Mouse (Mus musculus) liver, embryonic 14.5 days (tissue): ENCODE data around the gene Sult1e1. TPM values are rescaled to one million over a fixed set of nuclear protein-coding genes. Genes with fewer than 3 reads are reported as not detected.

Source experiments
- ATAC-seq: fragments of 200-750 bp; cut with Nextera tagmentation; 2 replicates; pipeline ENCODE4 v1.8.0; 2017; ENCODE audit warnings: moderate number of reproducible peaks, mild to moderate bottlenecking, moderate library complexity; ENCODE audit not compliant: insufficient read depth
- DNase-seq, 3 experiments: peaks; one replicate each; pipeline ENCODE4 v3.0.0-alpha.2; 2012 to 2013; ENCODE audit warnings: low read depth in 3 of 3, low spot score in 3 of 3
- H3K27ac ChIP-seq: fragments of 300-500 bp; sonication (generic); 2 replicates; pipeline ENCODE4 v1.5.1; 2014; ENCODE audit warnings: moderate library complexity, mild to moderate bottlenecking, control low read depth, inconsistent platforms
- H3K27me3 ChIP-seq: fragments of 300-500 bp; sonication (generic); 2 replicates; pipeline ENCODE4 v1.6.1; 2014; ENCODE audit warnings: mild to moderate bottlenecking, low read length, moderate library complexity; ENCODE audit not compliant: control insufficient read depth, insufficient read depth
- H3K36me3 ChIP-seq: fragments of 300-500 bp; sonication (generic); replicated peaks from 2 replicates; pipeline ENCODE4 v1.6.1; 2014; ENCODE audit warnings: low read depth; ENCODE audit not compliant: control insufficient read depth, insufficient read depth
- H3K4me1 ChIP-seq, 2 experiments: fragments of 200-500 bp in 1 of 2; fragments of 300-500 bp in 1 of 2; sonication (generic) in 1 of 2; replicated peaks; 2 replicates each; pipeline ENCODE4 v1.6.1; 2012 to 2014; ENCODE audit warnings: antibody characterized with exemption in 1 of 2, inconsistent platforms in 1 of 2, low read length in 1 of 2; ENCODE audit not compliant: control insufficient read depth in 2 of 2, insufficient read depth in 2 of 2
- H3K4me2 ChIP-seq: fragments of 300-500 bp; sonication (generic); 2 replicates; pipeline ENCODE4 v1.6.1; 2014; ENCODE audit warnings: low read depth, mild to moderate bottlenecking, control low read depth, moderate library complexity
- H3K4me3 ChIP-seq, 2 experiments: fragments of 200-500 bp in 1 of 2; fragments of 300-500 bp in 1 of 2; sonication (generic) in 1 of 2; 2 replicates each; pipeline ENCODE4 v1.5.1; 2012 to 2014; ENCODE audit warnings: low read depth in 2 of 2, low read length in 2 of 2, mild to moderate bottlenecking in 2 of 2, control low read depth in 1 of 2, inconsistent platforms in 1 of 2, moderate library complexity in 1 of 2; ENCODE audit not compliant: insufficient read depth in 1 of 2
- H3K9ac ChIP-seq: fragments of 300-500 bp; sonication (generic); replicated peaks from 2 replicates; pipeline ENCODE4 v1.6.1; 2014; ENCODE audit warnings: mild to moderate bottlenecking, control low read depth, moderate library complexity
- H3K9me3 ChIP-seq: fragments of 300-500 bp; sonication (generic); 2 replicates; pipeline ENCODE4 v1.6.1; 2016; ENCODE audit warnings: low read length, mixed read lengths; ENCODE audit not compliant: control insufficient read depth
- CTCF ChIP-seq: IDR thresholded peaks from 2 replicates; pipeline ENCODE4 v1.5.1; 2016; ENCODE audit warnings: antibody characterized with exemption, low read depth, control low read depth
- EP300 ChIP-seq: IDR thresholded peaks from 2 replicates; pipeline ENCODE4 v1.6.1; 2016; ENCODE audit warnings: antibody characterized with exemption, low read depth
- WGBS: fragments of 180-500 bp; shearing (Covaris S2); extraction: QIAGEN DNeasy Blood & Tissue Kit; methylation state at CpG from one replicate; pipeline ENCODE4 v1.1.7; 2014; ENCODE audit not compliant: insufficient replicate concordance; 5-methylcytosine and 5-hydroxymethylcytosine counted together
- polyA plus RNA-seq, 2 experiments: library from polyadenylated mRNA; depleted of rRNA in 1 of 2; stranded (reverse) in 1 of 2; unstranded in 1 of 2; fragments of >200 nt; fragmentation: Nextera tagmentation in 1 of 2; extraction: Ambion mirVana in 1 of 2; gene quantifications; 2 replicates each; pipeline versions ENCODE4 v1.2.1 to v1.2.3; 2012 to 2014

Gene Sult1e1
- polyA plus RNA-seq, 2 experiments, result not detected

DNA sequence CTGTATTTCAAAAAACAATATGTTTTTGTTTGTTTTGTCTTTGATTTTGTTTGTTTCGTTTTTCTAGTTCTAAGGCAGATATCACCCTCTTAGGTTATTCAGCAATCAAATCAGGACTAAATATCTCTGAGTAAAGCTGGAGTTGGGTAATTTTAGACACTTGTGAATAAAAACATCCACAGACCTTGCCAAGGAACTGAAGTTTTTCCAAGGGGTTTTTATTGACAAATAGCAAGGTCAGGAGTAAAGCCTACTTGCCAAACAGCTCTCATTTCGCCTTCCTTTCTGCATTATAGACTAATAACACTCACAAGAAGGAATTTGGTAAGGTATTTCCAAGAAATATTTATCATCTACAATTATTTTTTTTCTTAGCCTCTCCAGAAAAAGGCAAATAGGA is 6.5 kb upstream of the Sult1e1 start:
- Histone ChIP-seq H3K9me3 (no peaks in the 10 kb centered on the region), H3K27me3 (no peaks in the 10 kb centered on the region), H3K9ac (no peak overlapping the region), H3K27ac (no peak overlapping the region), H3K4me2 (no peak overlapping the region), H3K4me1 (no peaks in the 10 kb centered on the region), H3K36me3 (no peaks in the 10 kb centered on the region), H3K4me3 (no peak overlapping the region)
- WGBS, result 41% methylated on average over 2 of the region's 2 CpGs
- no peak for TF ChIP-seq CTCF
- TF ChIP-seq EP300, result no peak
- DNase-seq (no peak), ATAC-seq (no peak)

DNA sequence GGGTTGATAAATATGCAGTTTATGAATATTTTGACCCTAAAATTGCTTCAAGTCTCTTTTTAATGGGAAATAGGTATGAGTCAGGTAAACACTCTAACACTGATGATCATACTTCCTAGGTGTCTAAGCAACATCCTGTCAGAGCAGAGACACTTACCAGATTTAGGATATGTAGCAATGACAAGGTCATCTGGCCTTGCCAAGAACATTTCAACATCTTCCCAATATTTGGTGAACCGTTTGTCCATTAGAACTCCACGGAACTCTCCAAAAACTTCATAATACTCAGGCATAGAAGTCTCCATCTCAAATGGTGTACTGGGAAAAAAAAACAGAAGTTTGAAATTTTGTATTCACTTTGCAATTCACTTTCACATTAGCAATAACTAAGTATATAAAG is 1.5 kb downstream of the Sult1e1 start:
- Histone ChIP-seq H3K27ac (no peak overlapping the region), H3K9ac (no peak overlapping the region), H3K4me3 (no peak overlapping the region), H3K4me2 (no peak overlapping the region), H3K9me3 (no peaks in the 10 kb centered on the region), H3K27me3 (no peaks in the 10 kb centered on the region), H3K36me3 (no peaks in the 10 kb centered on the region), H3K4me1 (no peaks in the 10 kb centered on the region)
- DNase-seq (no peak), ATAC-seq (no peak)
- TF ChIP-seq EP300, result no peak
- 43% methylated on average over 2 of the region's 2 CpGs for WGBS

DNA sequence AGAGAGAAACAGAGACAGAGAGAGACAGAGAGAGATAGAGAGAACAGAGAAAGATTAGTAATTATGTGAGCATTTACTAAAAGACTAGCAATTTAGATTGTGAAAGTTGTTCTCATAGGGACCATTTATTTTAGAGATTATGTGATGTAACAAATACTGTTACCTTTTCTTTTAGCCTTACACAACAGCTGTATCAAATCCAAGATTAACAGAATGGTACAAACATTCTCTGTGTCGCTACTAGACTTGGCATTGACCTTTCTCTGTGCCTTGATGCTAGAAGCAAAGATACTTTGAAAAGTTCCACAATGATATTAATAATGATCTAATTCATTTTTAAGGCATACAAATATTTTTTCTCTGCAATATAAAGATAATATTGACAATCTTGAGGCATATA is 11.0 kb downstream of the Sult1e1 start:
- no peaks in the 10 kb centered on the region for H3K9me3 ChIP-seq
- H3K4me3 ChIP-seq, result no peak overlapping the region
- TF ChIP-seq EP300, result no peak
- TF ChIP-seq CTCF, result no peak
- no peak overlapping the region for H3K4me2 ChIP-seq
- ATAC-seq (no peak), DNase-seq (no peak)
- H3K27ac ChIP-seq, result no peak overlapping the region
- no peaks in the 10 kb centered on the region for H3K36me3 ChIP-seq
- no peak overlapping the region for H3K9ac ChIP-seq
- H3K4me1 ChIP-seq, result no peaks in the 10 kb centered on the region
- H3K27me3 ChIP-seq, result no peaks in the 10 kb centered on the region
- 60% methylated on average over 1 of the region's 1 CpGs for WGBS

DNA sequence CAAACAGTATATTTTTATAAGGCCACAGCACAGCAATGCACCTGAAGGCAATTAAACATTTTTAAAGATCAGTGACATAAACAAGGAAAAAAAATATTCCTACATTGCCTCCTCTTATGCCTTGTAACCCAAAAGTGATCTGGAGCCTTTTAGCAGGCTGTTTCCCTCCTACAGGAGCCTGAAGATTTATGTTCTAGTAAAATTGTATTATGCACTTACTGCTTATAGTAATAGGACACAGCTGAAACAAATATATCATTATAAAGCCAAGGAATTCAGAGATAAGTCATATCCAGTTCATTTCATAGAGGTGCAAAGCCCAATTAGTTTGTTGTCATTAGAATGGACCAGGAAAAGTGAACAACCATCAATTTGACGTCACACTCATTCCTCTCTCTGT is 17.2 kb downstream of the Sult1e1 start:
- ATAC-seq, result no peak
- no peaks in the 10 kb centered on the region for H3K36me3 ChIP-seq
- DNase-seq, result no peak
- H3K4me3 ChIP-seq, result no peak overlapping the region
- WGBS, result 64% methylated on average over 1 of the region's 1 CpGs
- no peaks in the 10 kb centered on the region for H3K4me1 ChIP-seq
- no peak overlapping the region for H3K27ac ChIP-seq
- H3K4me2 ChIP-seq, result no peak overlapping the region
- H3K9ac ChIP-seq, result no peak overlapping the region
- no peaks in the 10 kb centered on the region for H3K27me3 ChIP-seq
- no peaks in the 10 kb centered on the region for H3K9me3 ChIP-seq
- no peak for TF ChIP-seq EP300
- no peak for TF ChIP-seq CTCF

DNA sequence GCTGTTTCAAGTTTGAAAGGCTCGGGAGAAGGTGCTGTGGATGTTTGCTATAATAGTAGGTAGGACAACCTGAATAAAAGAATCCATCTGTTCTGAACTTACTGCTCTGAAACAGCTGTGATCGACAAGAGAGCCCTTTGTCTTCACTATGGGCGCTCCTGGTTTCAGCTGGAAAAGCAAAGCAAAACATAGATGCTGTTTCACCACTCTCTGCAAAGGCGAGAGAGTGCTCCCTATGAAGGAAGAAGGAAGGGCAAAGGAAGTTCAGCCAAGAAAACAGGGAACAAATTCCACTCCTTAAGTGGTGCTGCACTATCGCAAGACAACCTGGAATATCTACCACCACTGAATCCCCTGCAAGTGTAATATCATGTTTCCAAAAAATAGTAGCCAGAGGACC is 17.9 kb downstream of the Sult1e1 start:
- H3K4me1 ChIP-seq, result no peaks in the 10 kb centered on the region
- H3K4me2 ChIP-seq, result no peak overlapping the region
- H3K27ac ChIP-seq, result no peak overlapping the region
- H3K9me3 ChIP-seq, result no peaks in the 10 kb centered on the region
- no peak overlapping the region for H3K4me3 ChIP-seq
- 56% methylated on average over 5 of the region's 5 CpGs for WGBS
- no peak overlapping the region for H3K9ac ChIP-seq
- ATAC-seq (no peak), DNase-seq (no peak)
- no peaks in the 10 kb centered on the region for H3K27me3 ChIP-seq
- no peaks in the 10 kb centered on the region for H3K36me3 ChIP-seq
- no peak for TF ChIP-seq EP300
- TF ChIP-seq CTCF, result no peak

DNA sequence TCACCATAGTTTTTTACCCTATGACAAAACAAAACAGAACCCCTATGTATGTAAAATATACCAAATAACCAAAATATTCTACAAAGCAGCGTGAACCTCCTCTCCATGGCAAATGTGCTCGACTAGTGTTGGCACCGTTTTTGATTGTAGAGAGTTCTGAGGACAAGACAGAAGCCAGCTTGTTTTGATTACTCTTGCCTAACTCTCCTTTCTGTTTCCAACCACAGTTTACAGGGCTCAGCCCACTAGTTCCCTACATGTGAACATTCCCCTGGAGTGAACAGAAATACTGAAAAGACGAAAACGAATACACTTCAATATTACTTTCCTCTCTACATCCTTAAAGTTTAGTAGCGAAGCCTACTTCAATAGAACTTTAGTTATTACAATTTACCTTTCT is 18.6 kb downstream of the Sult1e1 start:
- H3K4me3 ChIP-seq, result no peak overlapping the region
- ATAC-seq, result no peak
- no peak overlapping the region for H3K9ac ChIP-seq
- no peak for TF ChIP-seq EP300
- no peak overlapping the region for H3K4me2 ChIP-seq
- H3K4me1 ChIP-seq, result no peaks in the 10 kb centered on the region
- no peak for DNase-seq
- no peaks in the 10 kb centered on the region for H3K9me3 ChIP-seq
- H3K36me3 ChIP-seq, result no peaks in the 10 kb centered on the region
- no peak overlapping the region for H3K27ac ChIP-seq
- no peaks in the 10 kb centered on the region for H3K27me3 ChIP-seq
- WGBS, result 61% methylated on average over 6 of the region's 6 CpGs
